In genomic region chr5:134098976-134099375, GRCm38 (mm10) we compare ENCODE assay signal across 8 mouse cellular contexts. TPM values are rescaled to one million over a fixed set of nuclear protein-coding genes. Genes with fewer than 3 reads are reported as not detected.
A peak's percentile ranks its signal among the peaks of the same experiment; 100 is the strongest.
DNase-seq lines count a peak whose midpoint lies in the region; ATAC-seq and TF ChIP-seq lines count a peak whose summit lies in the region.

No protein-coding gene starts in this region.

- no peaks in the 10 kb centered on the region for H3K79me2 ChIP-seq in CH12.LX (replicated peaks; ENCODE audit: control insufficient read depth, extremely low read depth, insufficient read depth, poor library complexity, severe bottlenecking)

- H3K4me2 ChIP-seq in CH12.LX (ENCODE audit: insufficient read depth, low read depth, poor library complexity, severe bottlenecking): peak overlapping the region; percentile 92
- H3K4me2 ChIP-seq in embryonic facial prominence, embryonic 15.5 days (replicated peaks): peak overlapping the region; percentile 74
- H3K4me2 ChIP-seq in hindbrain, embryonic 14.5 days (replicated peaks): peak overlapping the region; percentile 63
- H3K4me2 ChIP-seq in midbrain, postnatal 0 days (ENCODE audit: low read depth, low read length, poor library complexity, severe bottlenecking): peak overlapping the region; percentile 88

- ATAC-seq in cerebellum, adult (ENCODE audit: insufficient number of reproducible peaks, low FRiP score, low TSS enrichment): peak; percentile 28; the same call in 1 of the 2 replicates
- ATAC-seq in embryonic facial prominence, embryonic 15.5 days (ENCODE audit: insufficient number of reproducible peaks, low FRiP score, low TSS enrichment, low read depth): no peak
- ATAC-seq in hindbrain, embryonic 14.5 days (ENCODE audit: low FRiP score): peak; percentile 54
- peak; percentile 49; the same call in 1 of the 2 replicates for ATAC-seq in midbrain, postnatal 0 days (ENCODE audit: low FRiP score)

- no peak for DNase-seq in cerebellum, adult 9-10 months
- DNase-seq in CH12.LX (ENCODE audit: extremely low read depth): no peak
- peak; percentile 37 for DNase-seq in hindbrain, embryonic 14.5 days (ENCODE audit: low spot score)
- peak; percentile 57 for DNase-seq in left cerebral cortex, postnatal 4 days
- DNase-seq in midbrain, postnatal 0 days (ENCODE audit: low spot score): peak; percentile 30
- peak; percentile 26 for DNase-seq in thymus, postnatal 25 days

- H3K36me3 ChIP-seq in CH12.LX (replicated peaks in 1 of 2; ENCODE audit: control insufficient read depth in 1 of 2, insufficient read depth in 1 of 2, low read length in 1 of 2): no peaks in the 10 kb centered on the region
- no peaks in the 10 kb centered on the region for H3K36me3 ChIP-seq in embryonic facial prominence, embryonic 15.5 days
- H3K36me3 ChIP-seq in hindbrain, embryonic 14.5 days (replicated peaks; ENCODE audit: control insufficient read depth, insufficient read depth): no peaks in the 10 kb centered on the region
- H3K36me3 ChIP-seq in midbrain, postnatal 0 days (ENCODE audit: insufficient read depth, low read length): no peaks in the 10 kb centered on the region

- under 1% methylated on average over 17 of the region's 17 CpGs for WGBS in embryonic facial prominence, embryonic 15.5 days
- 0% methylated on average over 17 of the region's 17 CpGs for WGBS in hindbrain, embryonic 14.5 days
- 0% methylated on average over 17 of the region's 17 CpGs for WGBS in midbrain, postnatal 0 days

- H3K4me3 ChIP-seq in CH12.LX (replicated peaks in 1 of 3; ENCODE audit: low read depth in 2 of 3, low read length in 2 of 3, poor library complexity in 1 of 3): peak overlapping the region; percentile 57 to 63 (median 63)
- peak overlapping the region; percentile 74 for H3K4me3 ChIP-seq in embryonic facial prominence, embryonic 15.5 days (replicated peaks)
- H3K4me3 ChIP-seq in hindbrain, embryonic 14.5 days (replicated peaks; ENCODE audit: low read length): peak overlapping the region; percentile 93
- peak overlapping the region; percentile 88 for H3K4me3 ChIP-seq in midbrain, postnatal 0 days (ENCODE audit: low read depth, low read length)

- H3K9ac ChIP-seq in CH12.LX (ENCODE audit: insufficient read depth, low read depth): peak overlapping the region; percentile 39; the same call in 1 of the 2 replicates
- peak overlapping the region; percentile 18 for H3K9ac ChIP-seq in embryonic facial prominence, embryonic 15.5 days
- H3K9ac ChIP-seq in hindbrain, embryonic 14.5 days: peak overlapping the region; percentile 88
- H3K9ac ChIP-seq in midbrain, postnatal 0 days (replicated peaks; ENCODE audit: low read length, poor library complexity, severe bottlenecking): peak overlapping the region; percentile 59

- no peak overlapping the region for H3K27ac ChIP-seq in CH12.LX (ENCODE audit: insufficient read depth, low read depth)
- H3K27ac ChIP-seq in embryonic facial prominence, embryonic 15.5 days (replicated peaks): peak overlapping the region; percentile 49
- H3K27ac ChIP-seq in hindbrain, embryonic 14.5 days: peak overlapping the region; percentile 93
- H3K27ac ChIP-seq in midbrain, postnatal 0 days (ENCODE audit: low read depth, low read length): peak overlapping the region; percentile 72

- TF ChIP-seq RAD21 in CH12.LX (IDR thresholded peaks at IDR 0.05; ENCODE audit: low read depth, low read length): no peak

- dilution Hi-C loops in CH12.LX (cut with MboI; ENCODE audit: extremely low pct_ligation_motif_present, extremely low pct_unique_long_range_greater_than_20kb, low sequenced_read_pairs): no loop called here

- no peaks in the 10 kb centered on the region for H3K27me3 ChIP-seq in CH12.LX (replicated peaks)
- H3K27me3 ChIP-seq in embryonic facial prominence, embryonic 15.5 days: no peaks in the 10 kb centered on the region
- no peaks in the 10 kb centered on the region for H3K27me3 ChIP-seq in hindbrain, embryonic 14.5 days (ENCODE audit: control insufficient read depth, insufficient read depth, low read length)
- no peaks in the 10 kb centered on the region for H3K27me3 ChIP-seq in midbrain, postnatal 0 days (ENCODE audit: insufficient read depth, low read length)

- TF ChIP-seq POLR2A in CH12.LX (IDR thresholded peaks at IDR 0.05; ENCODE audit: low read depth, low read length): no peak

- in situ Hi-C loops in CH12.LX (cut with MboI; ENCODE audit: low pct_ligation_motif_present, low pct_unique_long_range_greater_than_20kb, low sequenced_read_pairs): no loop called here

- intact Hi-C loops in left cerebral cortex, postnatal 4 days (cut with DNase I): no loop called here

- peaks cover 15% of the 10 kb centered on the region for H3K9me3 ChIP-seq in CH12.LX (replicated peaks; ENCODE audit: low read length)
- no peaks in the 10 kb centered on the region for H3K9me3 ChIP-seq in embryonic facial prominence, embryonic 15.5 days (replicated peaks)
- no peaks in the 10 kb centered on the region for H3K9me3 ChIP-seq in hindbrain, embryonic 14.5 days (ENCODE audit: control insufficient read depth, low read length)
- no peaks in the 10 kb centered on the region for H3K9me3 ChIP-seq in midbrain, postnatal 0 days (ENCODE audit: low read length)

- TF ChIP-seq EP300 in CH12.LX (IDR thresholded peaks at IDR 0.05; ENCODE audit: low read length): no peak

- no peak for TF ChIP-seq CTCF in CH12.LX (conservative IDR thresholded peaks at IDR 0.05 in 1 of 2, IDR thresholded peaks at IDR 0.05 in 1 of 2; ENCODE audit: low read depth in 2 of 2, low read length in 2 of 2)
- TF ChIP-seq CTCF in midbrain, postnatal 0 days (IDR thresholded peaks at IDR 0.05): no peak

- H3K4me1 ChIP-seq in CH12.LX (ENCODE audit: control insufficient read depth in 1 of 2, insufficient read depth in 2 of 2): peaks cover 15 to 48% of the 10 kb centered on the region in 2 experiments
- H3K4me1 ChIP-seq in embryonic facial prominence, embryonic 15.5 days: peaks cover 20% of the 10 kb centered on the region
- H3K4me1 ChIP-seq in hindbrain, embryonic 14.5 days (replicated peaks; ENCODE audit: control insufficient read depth, insufficient read depth, low read length): peaks cover 24% of the 10 kb centered on the region
- H3K4me1 ChIP-seq in midbrain, postnatal 0 days (ENCODE audit: insufficient read depth, low read length): 0 out of 2 replicates have a peak, but pooled peaks cover 6% of the 10 kb centered on the region

TF ChIP-seq in CH12.LX, 34 proteins besides CTCF, POLR2A, EP300 and RAD21:
- TF ChIP-seq NRF1 (IDR thresholded peaks at IDR 0.05; ENCODE audit: low read depth, low read length) (no peak), MXI1 (IDR thresholded peaks at IDR 0.05; ENCODE audit: low read depth, low read length) (no peak), ZC3H11A (IDR thresholded peaks at IDR 0.05; ENCODE audit: low read depth, low read length) (no peak), UBTF (IDR thresholded peaks at IDR 0.05; ENCODE audit: low read depth, low read length) (no peak), SIN3A (IDR thresholded peaks at IDR 0.05; ENCODE audit: low read length) (no peak), MAX (IDR thresholded peaks at IDR 0.05; ENCODE audit: low read length) (no peak)

RNA-seq across cellular contexts. Expression of gene Castor2, which starts 0.5 kb away (rescaled TPM):
- total RNA-seq in CH12.LX (2012; rRNA removed) (1.2 and 1.3 TPM in 2 replicates), CH12.LX (2014; rRNA removed) (0.31 and 0.35 TPM in 2 replicates)
- 3.8 and 3.9 TPM in 2 replicates for polyA plus RNA-seq in CH12.LX (2012; ENCODE audit: insufficient read length, low read depth)
- 9.1 and 9.7 TPM in 2 replicates for polyA plus RNA-seq in embryonic facial prominence, embryonic 15.5 days (2015; fragmentation: Nextera tagmentation; extraction: Ambion mirVana)
- polyA plus RNA-seq in hindbrain, embryonic 14.5 days (2014; fragmentation: Nextera tagmentation; extraction: Ambion mirVana): 28.1 and 31.9 TPM in 2 replicates
- total RNA-seq in left cerebral cortex, postnatal 4 days (2021): 10 to 100 TPM; 52.4 to 55.8 TPM
- 32.3 and 33.6 TPM in 2 replicates for total RNA-seq in midbrain, postnatal 0 days (2014; rRNA removed)
- polyA plus RNA-seq in midbrain, postnatal 0 days (2015; fragmentation: Nextera tagmentation; extraction: Ambion mirVana): 27.0 and 27.6 TPM in 2 replicates

Comparison
In these comparisons a context has a peak if more than half of its experiments do, and no peak if none do; other contexts are left out.
1. DNase-seq: peak in hindbrain, embryonic 14.5 days (single experiment), left cerebral cortex, postnatal 4 days (single experiment), midbrain, postnatal 0 days (single experiment) and thymus, postnatal 25 days (single experiment); none in cerebellum, adult 9-10 months (single experiment) and CH12.LX (single experiment).
2. H3K9ac ChIP-seq: peak in every context shown above with its lines; median percentile 88 in hindbrain, embryonic 14.5 days; 59 in midbrain, postnatal 0 days; 39 in CH12.LX; 18 in embryonic facial prominence, embryonic 15.5 days.
3. Peak in every context shown above with its lines, with median percentiles within 50 percentile points of each other: H3K4me2 ChIP-seq and H3K4me3 ChIP-seq.